Mouse (Mus musculus): ENCODE results near the gene Fam221b. TPM values are rescaled to one million over a fixed set of nuclear protein-coding genes. Genes with fewer than 3 reads are reported as not detected.
A peak's percentile ranks its signal among the peaks of the same experiment; 100 is the strongest.

The Fam221b gene
- polyA plus RNA-seq, 1 experiment from 2014 or later: 2.4 TPM

GRCm38 (mm10) chr4:43673703-43674102 is 4.8 kb upstream of the Fam221b start:
- Histone ChIP-seq H3K36me3 (ENCODE audit: control insufficient read depth, insufficient read depth, low read length) (no peaks in the 10 kb centered on the region), H3K9me3 (ENCODE audit: control insufficient read depth, low read length) (no peaks in the 10 kb centered on the region), H3K27me3 (ENCODE audit: control insufficient read depth, insufficient read depth, low read length) (no peaks in the 10 kb centered on the region), H3K4me2 (replicated peaks; ENCODE audit: low read depth, low read length) (no peak overlapping the region), H3K9ac (ENCODE audit: low read depth, low read length) (no peak overlapping the region), H3K27ac (ENCODE audit: low read depth, low read length) (no peak overlapping the region), H3K4me1 (replicated peaks; ENCODE audit: control insufficient read depth, insufficient read depth, low read length) (no peaks in the 10 kb centered on the region; the same call in 1 of the 2 replicates), H3K4me3 (ENCODE audit: low read depth, low read length) (no peak overlapping the region)
- 68% methylated on average over 8 of the region's 8 CpGs for WGBS
- no peak for DNase-seq (ENCODE audit: low spot score)
- no peak for ATAC-seq (ENCODE audit: low FRiP score)

- no peak overlapping the region for H3K27ac ChIP-seq (ENCODE audit: low read depth, low read length)
- DNase-seq (ENCODE audit: low spot score): peak; percentile 96
- ATAC-seq (ENCODE audit: low FRiP score): peak; percentile 23
- H3K27me3 ChIP-seq (ENCODE audit: control insufficient read depth, insufficient read depth, low read length): 0 out of 2 replicates have a peak, but pooled peaks cover 3% of the 10 kb centered on the region
- no peak overlapping the region for H3K9ac ChIP-seq (ENCODE audit: low read depth, low read length)
- H3K36me3 ChIP-seq (ENCODE audit: control insufficient read depth, insufficient read depth, low read length): no peaks in the 10 kb centered on the region
- H3K9me3 ChIP-seq (ENCODE audit: control insufficient read depth, low read length): no peaks in the 10 kb centered on the region
- 8% methylated on average over 2 of the region's 2 CpGs for WGBS
- no peak overlapping the region for H3K4me3 ChIP-seq (ENCODE audit: low read depth, low read length)
- no peak overlapping the region for H3K4me2 ChIP-seq (replicated peaks; ENCODE audit: low read depth, low read length)
- H3K4me1 ChIP-seq (replicated peaks; ENCODE audit: control insufficient read depth, insufficient read depth, low read length): peaks cover 2% of the 10 kb centered on the region; the same call in 1 of the 2 replicates
Observed at GRCm38 (mm10) chr4:43672070-43672469, 3.1 kb upstream of the Fam221b start.

GRCm38 (mm10) chr4:43669428-43669794 is 466 bp upstream of the Fam221b start:
- peak overlapping the region; percentile 78 for H3K4me3 ChIP-seq (ENCODE audit: low read depth, low read length)
- 3% methylated on average over 15 of the region's 25 CpGs for WGBS
- no peaks in the 10 kb centered on the region for H3K36me3 ChIP-seq (ENCODE audit: control insufficient read depth, insufficient read depth, low read length)
- H3K9ac ChIP-seq (ENCODE audit: low read depth, low read length): peak overlapping the region; percentile 93
- H3K9me3 ChIP-seq (ENCODE audit: control insufficient read depth, low read length): no peaks in the 10 kb centered on the region
- ATAC-seq (ENCODE audit: low FRiP score) (peak; percentile 83), DNase-seq (ENCODE audit: low spot score) (no peak)
- H3K27ac ChIP-seq (ENCODE audit: low read depth, low read length): peak overlapping the region; percentile 36; the same call in 1 of the 2 replicates
- H3K4me1 ChIP-seq (replicated peaks; ENCODE audit: control insufficient read depth, insufficient read depth, low read length): peaks cover 2% of the 10 kb centered on the region; the same call in 1 of the 2 replicates
- peak overlapping the region; percentile 86 for H3K4me2 ChIP-seq (replicated peaks; ENCODE audit: low read depth, low read length)
- peaks cover 9% of the 10 kb centered on the region for H3K27me3 ChIP-seq (ENCODE audit: control insufficient read depth, insufficient read depth, low read length)

GRCm38 (mm10) chr4:43666412-43666811 is 2.5 kb downstream of the Fam221b start:
- DNase-seq (ENCODE audit: low spot score): peak; percentile 37
- Histone ChIP-seq H3K4me2 (replicated peaks; ENCODE audit: low read depth, low read length) (no peak overlapping the region), H3K9ac (ENCODE audit: low read depth, low read length) (no peak overlapping the region), H3K27me3 (ENCODE audit: control insufficient read depth, insufficient read depth, low read length) (peaks cover 14% of the 10 kb centered on the region), H3K4me1 (replicated peaks; ENCODE audit: control insufficient read depth, insufficient read depth, low read length) (peaks cover 2% of the 10 kb centered on the region; the same call in 1 of the 2 replicates), H3K36me3 (ENCODE audit: control insufficient read depth, insufficient read depth, low read length) (no peaks in the 10 kb centered on the region), H3K27ac (ENCODE audit: low read depth, low read length) (no peak overlapping the region), H3K9me3 (ENCODE audit: control insufficient read depth, low read length) (no peaks in the 10 kb centered on the region), H3K4me3 (ENCODE audit: low read depth, low read length) (no peak overlapping the region)
- no peak for ATAC-seq (ENCODE audit: low FRiP score)
- WGBS: 33% methylated on average over 4 of the region's 4 CpGs

GRCm38 (mm10) chr4:43657146-43657545 is 11.8 kb downstream of the Fam221b start:
- peak overlapping the region; percentile 13; the same call in 1 of the 2 replicates for H3K4me2 ChIP-seq (replicated peaks; ENCODE audit: low read depth, low read length)
- peaks cover 3% of the 10 kb centered on the region; the same call in 1 of the 2 replicates for H3K27me3 ChIP-seq (ENCODE audit: control insufficient read depth, insufficient read depth, low read length)
- ATAC-seq (ENCODE audit: low FRiP score) (no peak), DNase-seq (ENCODE audit: low spot score) (no peak)
- no peak overlapping the region for H3K9ac ChIP-seq (ENCODE audit: low read depth, low read length)
- no peak overlapping the region for H3K27ac ChIP-seq (ENCODE audit: low read depth, low read length)
- 0 out of 2 replicates have a peak overlapping the region, but pooled peaks have one; percentile 82 for H3K4me3 ChIP-seq (ENCODE audit: low read depth, low read length)
- 63% methylated on average over 4 of the region's 4 CpGs for WGBS
- peaks cover 6% of the 10 kb centered on the region for H3K4me1 ChIP-seq (replicated peaks; ENCODE audit: control insufficient read depth, insufficient read depth, low read length)
- no peaks in the 10 kb centered on the region for H3K36me3 ChIP-seq (ENCODE audit: control insufficient read depth, insufficient read depth, low read length)
- no peaks in the 10 kb centered on the region for H3K9me3 ChIP-seq (ENCODE audit: control insufficient read depth, low read length)

- under 1% methylated on average over 34 of the region's 34 CpGs for whole genome bisulfite sequencing
- H3K9ac ChIP-seq (ENCODE audit: low read depth, low read length): peak within 1 kb of the TSS; percentile 90
- ATAC-seq (ENCODE audit: low FRiP score): peak; percentile 98
Observed at GRCm38 (mm10) chr4:43656339-43657109, 12.4 kb downstream of the Fam221b start, which contains the start of gene Hint2. Gene Hint2 (minus strand): TSS chr4:43656466.

GRCm38 (mm10) chr4:43655656-43656338 is 13.1 kb downstream of the Fam221b start:
- ATAC-seq (ENCODE audit: low FRiP score) (no peak; the same call in 1 of the 2 replicates), DNase-seq (ENCODE audit: low spot score) (no peak)
- Histone ChIP-seq H3K4me2 (replicated peaks; ENCODE audit: low read depth, low read length) (peak overlapping the region; percentile 76), H3K4me1 (replicated peaks; ENCODE audit: control insufficient read depth, insufficient read depth, low read length) (peaks cover 6% of the 10 kb centered on the region), H3K27me3 (ENCODE audit: control insufficient read depth, insufficient read depth, low read length) (no peaks in the 10 kb centered on the region; the same call in 1 of the 2 replicates), H3K9ac (ENCODE audit: low read depth, low read length) (peak overlapping the region; percentile 90), H3K27ac (ENCODE audit: low read depth, low read length) (peak overlapping the region; percentile 89), H3K36me3 (ENCODE audit: control insufficient read depth, insufficient read depth, low read length) (no peaks in the 10 kb centered on the region), H3K4me3 (ENCODE audit: low read depth, low read length) (peak overlapping the region; percentile 82), H3K9me3 (ENCODE audit: control insufficient read depth, low read length) (no peaks in the 10 kb centered on the region)
- WGBS: 6% methylated on average over 33 of the region's 34 CpGs

More at GRCm38 (mm10) chr4:43656339-43657109, 12.4 kb downstream of the Fam221b start, which contains the start of gene Hint2:
- Histone ChIP-seq H3K27ac (ENCODE audit: low read depth, low read length) (peak within 1 kb of the TSS; percentile 89), H3K4me1 (replicated peaks; ENCODE audit: control insufficient read depth, insufficient read depth, low read length) (peaks cover 6% of the 10 kb centered on the region), H3K27me3 (ENCODE audit: control insufficient read depth, insufficient read depth, low read length) (no peaks in the 10 kb centered on the region; the same call in 1 of the 2 replicates), H3K9me3 (ENCODE audit: control insufficient read depth, low read length) (no peaks in the 10 kb centered on the region), H3K36me3 (ENCODE audit: control insufficient read depth, insufficient read depth, low read length) (no peaks in the 10 kb centered on the region), H3K4me3 (ENCODE audit: low read depth, low read length) (peak within 1 kb of the TSS; percentile 82), H3K4me2 (replicated peaks; ENCODE audit: low read depth, low read length) (peak within 1 kb of the TSS; percentile 76)
- peak; percentile 94 for DNase-seq (ENCODE audit: low spot score)

GRCm38 (mm10) chr4:43653161-43654015 is 15.6 kb downstream of the Fam221b start, which contains the start of gene Spag8:
Gene Spag8 (minus strand): TSS chr4:43653594.
- H3K9ac ChIP-seq (ENCODE audit: low read depth, low read length): no peak within 1 kb of the TSS
- DNase-seq (ENCODE audit: low spot score) (peak; percentile 70), ATAC-seq (ENCODE audit: low FRiP score) (no peak)
- peak within 1 kb of the TSS; percentile 25 for H3K4me2 ChIP-seq (replicated peaks; ENCODE audit: low read depth, low read length)
- H3K27me3 ChIP-seq (ENCODE audit: control insufficient read depth, insufficient read depth, low read length): no peaks in the 10 kb centered on the region; the same call in 1 of the 2 replicates
- 13% methylated on average over 24 of the region's 24 CpGs for WGBS
- H3K9me3 ChIP-seq (ENCODE audit: control insufficient read depth, low read length): no peaks in the 10 kb centered on the region
- H3K4me3 ChIP-seq (ENCODE audit: low read depth, low read length): peak within 1 kb of the TSS; percentile 22; the same call in 1 of the 2 replicates
- no peak within 1 kb of the TSS for H3K27ac ChIP-seq (ENCODE audit: low read depth, low read length)
- peaks cover 6% of the 10 kb centered on the region for H3K4me1 ChIP-seq (replicated peaks; ENCODE audit: control insufficient read depth, insufficient read depth, low read length)
- no peaks in the 10 kb centered on the region for H3K36me3 ChIP-seq (ENCODE audit: control insufficient read depth, insufficient read depth, low read length)

Measured in hindbrain, embryonic 11.5 days (tissue).